Mouse (Mus musculus) neural tube, embryonic 10.5 days (tissue): ENCODE data around the gene Vmn2r12.
"Not testable (repeated sequence)": the region's sequence is repeated elsewhere in the genome, so short reads cannot be mapped to it uniquely, and the experiment has no call there.

Source experiments
- DNase-seq: peaks from one replicate; pipeline ENCODE4 v3.0.0-alpha.2; 2017; ENCODE audit warnings: low spot score; ENCODE audit errors: extremely low spot score

Vmn2r12 gene

DNA sequence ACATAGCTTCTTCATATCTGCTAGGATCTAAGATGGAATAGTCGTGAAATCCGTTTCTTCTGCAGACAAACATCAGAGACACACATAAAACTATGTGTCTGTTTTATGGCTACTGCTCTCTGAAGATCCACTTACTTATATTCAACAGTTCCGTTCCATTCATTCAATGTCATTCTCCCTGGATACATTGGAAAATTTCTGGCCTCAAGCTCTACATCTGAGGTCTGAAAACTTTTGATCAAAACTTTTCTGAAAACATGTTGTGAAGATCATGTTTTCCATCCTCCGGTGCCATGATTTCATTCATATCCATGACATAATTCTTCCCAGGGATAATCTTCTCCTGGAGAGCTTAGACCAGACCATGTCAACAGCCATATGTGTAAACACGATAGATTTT lies at the start of gene Vmn2r12:
TSS of gene Vmn2r12 (minus strand) at position 101 of the 400 bp plus-strand sequence.
- not testable (repeated sequence) for DNase-seq

DNA sequence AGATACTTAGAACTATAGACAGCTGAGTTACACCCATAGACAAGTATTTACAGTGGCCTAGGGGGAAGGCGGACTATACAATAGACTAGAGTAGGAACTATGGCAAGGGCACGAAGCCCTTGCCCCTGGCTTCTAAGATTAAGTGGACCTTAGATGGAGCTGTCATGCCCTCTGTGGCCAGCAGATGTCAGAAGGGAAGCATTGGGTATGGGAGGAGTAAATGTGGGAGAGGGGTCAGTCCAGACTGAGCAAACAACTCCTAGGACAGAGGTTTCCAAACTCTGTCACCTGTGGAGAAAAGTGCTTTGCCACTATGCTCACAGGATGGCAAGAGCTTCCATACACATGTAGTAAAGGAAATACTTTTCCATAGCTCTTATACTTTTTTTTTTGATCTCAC lies 41.8 kb upstream of the Vmn2r12 start:
- no peak for DNase-seq

DNA sequence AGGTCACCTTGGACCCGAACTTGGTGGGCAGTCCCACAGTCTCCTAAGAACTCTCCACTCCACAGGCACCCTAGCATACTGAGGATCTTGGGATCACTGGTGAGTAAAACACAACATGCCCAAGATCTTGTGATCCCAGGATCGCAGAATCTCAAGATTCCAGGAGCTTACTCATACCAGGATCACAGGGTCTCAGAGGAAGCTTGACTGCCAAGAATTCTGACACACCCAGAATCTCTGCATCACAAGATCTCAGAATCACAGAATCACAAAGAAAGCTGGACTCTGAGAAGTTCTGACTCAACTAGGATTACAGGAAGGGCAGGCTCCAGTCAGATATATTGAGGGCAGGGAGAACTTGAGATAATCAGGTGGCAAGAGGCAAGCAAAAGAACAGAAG lies 39.0 kb upstream of the Vmn2r12 start:
- no peak for DNase-seq

DNA sequence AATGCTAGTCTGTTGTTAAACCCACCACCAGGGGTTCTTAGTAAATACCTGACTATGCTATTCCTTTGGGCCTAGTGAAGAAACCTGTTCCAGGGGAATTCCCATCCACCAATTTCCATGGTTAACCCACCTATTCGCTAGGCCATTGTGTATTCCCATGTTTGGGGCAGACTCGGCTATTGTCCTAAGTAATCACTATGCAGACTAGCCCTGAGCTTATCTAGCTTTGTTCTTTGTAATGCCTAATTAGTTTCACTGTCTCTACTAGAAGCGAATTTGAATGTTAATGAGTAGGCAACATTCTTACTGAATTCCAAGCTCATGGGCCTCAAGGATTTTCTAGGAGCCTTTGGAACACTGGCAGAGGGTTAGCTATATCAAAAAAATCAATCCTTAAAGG lies 1.3 kb downstream of the Vmn2r12 start:
- DNase-seq, result not testable (repeated sequence)

DNA sequence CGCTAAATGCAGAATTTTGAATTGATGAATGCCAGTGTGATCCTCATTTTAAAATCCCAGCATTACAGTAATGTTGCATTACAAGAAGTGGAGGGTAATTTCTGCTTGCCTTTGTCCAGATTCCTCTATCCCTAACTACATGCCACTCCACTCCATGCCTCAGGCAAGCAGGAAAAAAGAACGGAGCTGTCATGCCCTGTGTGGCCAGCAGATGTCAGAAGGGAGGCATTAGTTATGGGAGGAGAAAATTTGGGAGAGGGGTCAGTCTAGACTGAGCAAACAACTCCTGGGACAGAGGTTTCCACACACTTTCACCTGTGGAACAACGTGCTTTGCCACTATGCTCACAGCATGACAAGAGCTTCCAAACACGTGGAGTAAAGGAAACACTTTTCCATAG lies 25.7 kb downstream of the Vmn2r12 start:
- not testable (repeated sequence) for DNase-seq

DNA sequence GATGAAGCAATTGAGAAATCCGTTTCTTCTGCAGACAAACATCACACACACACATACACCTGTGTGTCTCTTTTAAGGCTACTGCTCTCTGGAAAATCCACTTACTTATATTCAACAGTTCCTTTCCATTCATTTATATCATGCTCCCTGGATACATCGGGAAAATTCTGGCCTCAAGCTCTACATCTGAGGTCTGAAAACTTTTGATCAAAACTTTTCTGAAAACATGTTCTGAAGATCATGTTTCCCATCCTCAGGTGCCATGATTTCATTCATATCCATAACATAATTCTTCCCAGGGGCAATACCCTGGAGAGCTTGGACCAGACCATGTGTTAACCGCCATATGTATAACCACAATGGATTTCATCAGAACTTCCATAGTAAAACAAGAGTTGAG lies 38.3 kb downstream of the Vmn2r12 start, which contains the start of gene Vmn2r11:
TSS of gene Vmn2r11 (minus strand) at position 101 of the 400 bp plus-strand sequence.
- DNase-seq, result not testable (repeated sequence)

DNA sequence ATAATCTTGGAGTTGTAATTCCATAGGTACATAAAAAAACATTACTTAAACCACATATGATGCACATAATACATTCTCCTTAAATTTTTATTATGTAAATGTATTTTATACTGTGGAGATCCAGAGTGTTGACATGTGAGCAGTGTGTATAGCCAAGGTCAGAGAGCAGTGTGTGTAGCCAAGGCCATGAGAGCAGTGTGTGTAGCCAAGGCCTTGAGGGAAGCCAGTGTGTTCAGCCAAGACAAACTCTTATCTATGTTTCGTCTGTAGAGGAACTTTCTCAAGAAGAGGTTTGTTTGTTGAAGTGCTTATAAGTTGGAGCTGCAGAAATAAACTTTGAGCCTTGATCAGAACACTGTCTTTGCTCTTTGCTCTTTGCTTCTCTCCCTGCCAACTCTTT lies 42.5 kb downstream of the Vmn2r12 start:
- DNase-seq, result no peak
